Mouse (Mus musculus) thymus, adult 2 months (tissue): Measurements from ENCODE around the gene Fbll1. TPM values are rescaled to one million over a fixed set of nuclear protein-coding genes. Genes with fewer than 3 reads are reported as not detected.

Experiments used
- DNase-seq: peaks from one replicate; pipeline ENCODE4 v3.0.0; 2021
- H3K27ac ChIP-seq: fragments of 200-500 bp; 2 replicates; pipeline ENCODE4 v1.5.1; 2012; ENCODE audit warnings: low read length, control low read depth; ENCODE audit not compliant: control insufficient read depth, insufficient read depth
- H3K27me3 ChIP-seq: fragments of 200-500 bp; 2 replicates; pipeline ENCODE4 v1.6.1; 2012; ENCODE audit warnings: mild to moderate bottlenecking, low read length, moderate library complexity, mixed read lengths; ENCODE audit not compliant: control insufficient read depth, insufficient read depth
- H3K36me3 ChIP-seq: fragments of 200-500 bp; 2 replicates; pipeline ENCODE4 v1.6.1; 2012; ENCODE audit warnings: mild to moderate bottlenecking, low read length, moderate library complexity; ENCODE audit not compliant: control insufficient read depth, insufficient read depth
- H3K4me1 ChIP-seq: fragments of 200-500 bp; replicated peaks from 2 replicates; pipeline ENCODE4 v1.6.1; 2012; ENCODE audit warnings: low read length; ENCODE audit not compliant: control insufficient read depth, insufficient read depth
- H3K4me3 ChIP-seq: fragments of 200-500 bp; 2 replicates; pipeline ENCODE4 v1.5.1; 2012; ENCODE audit warnings: mild to moderate bottlenecking, low read length, control low read depth, moderate library complexity; ENCODE audit not compliant: control insufficient read depth, insufficient read depth
- CTCF ChIP-seq: fragments of 200-500 bp; IDR thresholded peaks from 2 replicates; pipeline ENCODE4 v1.5.1; 2012; ENCODE audit warnings: mild to moderate bottlenecking, control low read depth, low read length, moderate library complexity, borderline replicate concordance; ENCODE audit not compliant: control insufficient read depth, poor library complexity, insufficient read depth; ENCODE audit errors: extremely low read depth
- POLR2A ChIP-seq: fragments of 200-500 bp; IDR thresholded peaks from 2 replicates; pipeline ENCODE4 v1.6.1; 2012; ENCODE audit warnings: mild to moderate bottlenecking, low read length, control low read depth, moderate library complexity; ENCODE audit not compliant: control insufficient read depth, poor library complexity, insufficient read depth; ENCODE audit errors: extremely low read depth
- WGBS: fragments of 180-500 bp; shearing (Covaris S2); methylation state at CpG from one replicate; pipeline ENCODE4 v1.1.7; 2018; 5-methylcytosine and 5-hydroxymethylcytosine counted together
- polyA plus RNA-seq: library from polyadenylated mRNA; depleted of rRNA; stranded (reverse); fragments of >200 nt; gene quantifications from 2 replicates; pipeline ENCODE4 v1.2.3, GENCODE M21; 2012

The Fbll1 gene
- polyA plus RNA-seq, 1 experiment: 0.11 TPM

- no peaks in the 10 kb centered on the region; the same call in 1 of the 2 replicates for H3K4me1 ChIP-seq
- no peaks in the 10 kb centered on the region for H3K27me3 ChIP-seq
- no peak overlapping the region for H3K4me3 ChIP-seq
- TF ChIP-seq CTCF (no peak), POLR2A (no peak)
- H3K36me3 ChIP-seq: peaks cover under 1% of the 10 kb centered on the region
- no peak for DNase-seq
- 46% methylated on average over 9 of the region's 9 CpGs for whole genome bisulfite sequencing
- H3K27ac ChIP-seq: no peak overlapping the region
Observed at GRCm38 (mm10) chr11:35770741-35771504, 27.8 kb downstream of the Fbll1 start.

DNA sequence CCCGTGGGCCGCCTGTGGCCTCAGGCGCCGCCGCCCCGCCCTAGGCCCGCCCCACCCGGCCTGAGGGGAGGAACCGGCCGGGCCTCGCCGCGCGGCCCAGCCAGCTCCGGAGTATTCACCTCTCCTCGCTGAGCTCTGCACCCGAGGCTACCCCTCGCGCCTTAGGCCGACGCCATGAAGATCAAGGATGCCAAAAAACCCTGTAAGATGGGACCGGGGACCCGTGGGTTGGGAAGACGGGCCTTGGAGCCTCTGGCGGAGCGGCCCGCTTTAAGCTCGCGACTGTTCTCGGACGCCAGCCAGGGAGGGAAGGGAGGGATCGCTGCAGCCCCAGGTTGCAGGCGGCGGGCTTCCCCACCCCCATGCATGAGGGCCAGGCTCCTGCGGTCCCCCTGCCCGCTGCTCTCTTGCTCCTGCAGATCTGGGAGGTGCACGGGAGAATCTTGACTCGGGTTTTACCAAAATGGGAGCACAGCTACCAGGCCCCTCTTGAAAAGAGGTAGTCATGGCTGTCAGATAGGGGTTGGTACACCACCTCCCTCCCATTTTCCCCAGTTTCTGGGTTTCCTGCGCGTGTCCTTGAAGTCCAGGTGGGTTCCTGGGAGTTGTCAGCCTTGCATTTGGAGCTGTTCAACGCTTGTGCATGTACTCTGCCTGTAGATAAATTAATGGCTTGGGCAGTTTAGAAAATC, 28.8 kb downstream of the Fbll1 start:
- H3K27ac ChIP-seq: peak overlapping the region; percentile 45; the same call in 1 of the 2 replicates
- peak; percentile 13; the same call in 1 of the 2 replicates for TF ChIP-seq POLR2A
- TF ChIP-seq CTCF: no peak
- WGBS: under 1% methylated on average over 41 of the region's 41 CpGs
- no peaks in the 10 kb centered on the region; the same call in 1 of the 2 replicates for H3K4me1 ChIP-seq
- H3K4me3 ChIP-seq: peak overlapping the region; percentile 95
- H3K36me3 ChIP-seq: no peaks in the 10 kb centered on the region
- peak; percentile 67 for DNase-seq
- no peaks in the 10 kb centered on the region for H3K27me3 ChIP-seq

- H3K36me3 ChIP-seq: no peaks in the 10 kb centered on the region
- DNase-seq: peak; percentile 96
- WGBS: under 1% methylated on average over 50 of the region's 50 CpGs
Observed at GRCm38 (mm10) chr11:35769188-35769745, 29.4 kb downstream of the Fbll1 start, which contains the start of gene Pank3. Gene Pank3 (plus strand): TSS chr11:35769484.

GRCm38 (mm10) chr11:35766845-35767244, 31.8 kb downstream of the Fbll1 start:
- H3K4me3 ChIP-seq: no peak overlapping the region
- no peaks in the 10 kb centered on the region; the same call in 1 of the 2 replicates for H3K4me1 ChIP-seq
- DNase-seq: no peak
- no peak for TF ChIP-seq POLR2A
- no peak for TF ChIP-seq CTCF
- no peaks in the 10 kb centered on the region for H3K36me3 ChIP-seq
- WGBS: 95% methylated on average over 5 of the region's 5 CpGs
- H3K27me3 ChIP-seq: no peaks in the 10 kb centered on the region
- no peak overlapping the region for H3K27ac ChIP-seq

More at GRCm38 (mm10) chr11:35769188-35769745, 29.4 kb downstream of the Fbll1 start, which contains the start of gene Pank3:
- Histone ChIP-seq H3K27ac (peak within 1 kb of the TSS; percentile 45; the same call in 1 of the 2 replicates), H3K4me1 (no peaks in the 10 kb centered on the region; the same call in 1 of the 2 replicates), H3K27me3 (no peaks in the 10 kb centered on the region), H3K4me3 (peak within 1 kb of the TSS; percentile 95)
- TF ChIP-seq POLR2A (peak; percentile 78), CTCF (no peak)

GRCm38 (mm10) chr11:35760627-35761003, 38.1 kb downstream of the Fbll1 start:
- 96% methylated on average over 4 of the region's 4 CpGs for WGBS
- DNase-seq: no peak
- Histone ChIP-seq H3K36me3 (no peaks in the 10 kb centered on the region), H3K27ac (no peak overlapping the region), H3K27me3 (no peaks in the 10 kb centered on the region), H3K4me3 (no peak overlapping the region), H3K4me1 (no peaks in the 10 kb centered on the region)
- no peak for TF ChIP-seq CTCF
- TF ChIP-seq POLR2A: no peak

DNA sequence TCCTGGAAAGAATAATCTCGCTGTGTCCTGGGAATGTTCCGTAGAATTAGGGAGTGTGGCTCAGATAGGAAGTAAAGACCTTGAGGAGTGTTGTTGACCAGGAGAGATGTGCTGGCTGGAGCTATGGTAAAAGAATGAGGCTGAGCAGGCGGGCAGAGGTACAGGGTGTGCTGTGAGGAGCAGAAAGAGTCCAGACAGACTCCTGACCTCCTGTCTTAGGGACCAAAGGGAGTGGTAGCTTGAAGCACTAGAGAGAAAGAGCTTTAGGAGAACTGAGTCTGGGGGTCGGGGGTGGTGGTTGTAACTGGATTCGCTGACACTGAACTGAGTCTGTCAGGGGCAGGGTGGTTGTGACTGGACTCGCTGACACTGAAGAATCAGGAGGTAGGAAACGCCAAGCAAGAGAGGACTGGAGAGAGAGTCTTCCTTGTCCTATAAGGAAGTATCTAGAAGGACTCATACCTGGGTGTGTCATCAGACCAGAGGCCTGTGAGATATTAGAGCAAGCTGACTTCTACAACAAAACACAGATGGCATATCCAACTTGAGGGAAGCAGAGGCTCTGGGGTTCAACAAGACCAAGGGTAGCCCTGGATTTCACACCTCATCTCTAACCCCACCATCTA, 38.6 kb downstream of the Fbll1 start:
- Histone ChIP-seq H3K4me1 (no peaks in the 10 kb centered on the region), H3K27me3 (no peaks in the 10 kb centered on the region), H3K4me3 (no peak overlapping the region), H3K36me3 (no peaks in the 10 kb centered on the region), H3K27ac (no peak overlapping the region)
- DNase-seq: no peak
- 91% methylated on average over 7 of the region's 7 CpGs for WGBS
- no peak for TF ChIP-seq CTCF
- no peak for TF ChIP-seq POLR2A
